Mouse (Mus musculus) neural tube, embryonic 15.5 days (tissue): ENCODE results near the gene Pank4. TPM values are rescaled to one million over a fixed set of nuclear protein-coding genes. Genes with fewer than 3 reads are reported as not detected.
A peak's percentile ranks its signal among the peaks of the same experiment; 100 is the strongest.

Experiments used
- ATAC-seq: fragments of 200-750 bp; cut with Nextera tagmentation; 2 replicates; pipeline ENCODE4 v1.8.0; 2017; ENCODE audit warnings: mild to moderate bottlenecking, moderate TSS enrichment, moderate library complexity; ENCODE audit not compliant: low FRiP score
- H3K27ac ChIP-seq: fragments of 300-500 bp; sonication (generic); replicated peaks from 2 replicates; pipeline ENCODE4 v1.5.1; 2015; ENCODE audit warnings: mild to moderate bottlenecking, inconsistent platforms
- H3K27me3 ChIP-seq: fragments of 300-500 bp; sonication (generic); replicated peaks from 2 replicates; pipeline ENCODE4 v1.6.1; 2015; ENCODE audit warnings: inconsistent platforms
- H3K36me3 ChIP-seq: fragments of 300-500 bp; sonication (generic); 2 replicates; pipeline ENCODE4 v1.6.1; 2015; ENCODE audit warnings: inconsistent platforms
- H3K4me1 ChIP-seq: fragments of 300-500 bp; sonication (generic); 2 replicates; pipeline ENCODE4 v1.6.1; 2015; ENCODE audit warnings: inconsistent platforms
- H3K4me2 ChIP-seq: fragments of 300-500 bp; sonication (generic); 2 replicates; pipeline ENCODE4 v1.6.1; 2015; ENCODE audit warnings: inconsistent platforms, mild to moderate bottlenecking, moderate library complexity
- H3K4me3 ChIP-seq: fragments of 300-500 bp; sonication (generic); replicated peaks from 2 replicates; pipeline ENCODE4 v1.5.1; 2015; ENCODE audit warnings: mild to moderate bottlenecking, inconsistent platforms
- H3K9ac ChIP-seq: fragments of 300-500 bp; sonication (generic); replicated peaks from 2 replicates; pipeline ENCODE4 v1.6.1; 2015; ENCODE audit warnings: mild to moderate bottlenecking, inconsistent platforms
- H3K9me3 ChIP-seq: fragments of 300-500 bp; sonication (generic); replicated peaks from 2 replicates; pipeline ENCODE4 v1.6.1; 2016; ENCODE audit warnings: inconsistent platforms
- WGBS: fragments of 180-500 bp; shearing (Covaris S2); methylation state at CpG from one replicate; pipeline ENCODE4 v1.1.7; 2015; ENCODE audit warnings: mixed read lengths; 5-methylcytosine and 5-hydroxymethylcytosine counted together
- polyA plus RNA-seq: library from polyadenylated mRNA; unstranded; fragments of >200 nt; fragmentation: Nextera tagmentation; extraction: Ambion mirVana; gene quantifications from 2 replicates; pipeline ENCODE4 v1.2.1, GENCODE M21; 2015

The Pank4 gene
- polyA plus RNA-seq, 1 experiment from 2014 or later = 37.4 TPM

DNA sequence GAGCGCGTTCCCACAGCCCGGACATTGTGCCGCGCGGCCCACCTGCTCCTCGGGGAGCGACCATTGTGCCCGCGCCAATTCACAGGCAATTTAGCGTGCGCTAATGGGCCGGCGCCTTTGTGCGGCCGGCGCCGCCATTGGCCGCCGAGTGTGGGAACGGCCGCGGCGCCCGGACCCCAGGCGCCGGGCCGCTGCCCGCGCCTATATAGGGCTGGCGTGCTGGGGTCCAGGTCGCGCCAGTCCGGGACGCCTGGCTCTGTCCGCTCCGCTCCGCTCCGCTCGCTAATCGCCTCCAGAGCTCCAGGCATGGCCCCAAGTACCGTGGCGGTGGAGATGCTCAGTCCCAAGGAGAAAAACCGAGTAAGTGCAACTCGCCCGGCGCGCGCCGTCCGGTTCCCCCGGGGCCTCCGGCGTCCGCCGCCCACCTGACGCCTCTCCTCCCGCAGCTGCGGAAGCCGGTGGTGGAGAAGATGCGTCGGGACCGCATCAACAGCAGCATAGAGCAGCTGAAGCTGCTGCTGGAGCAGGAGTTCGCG is 3.2 kb upstream of the Pank4 start, which contains the start of gene Hes5:
TSS of gene Hes5 (plus strand) at position 234 of the 536 bp plus-strand sequence.
- Histone ChIP-seq H3K4me1 (peaks cover 79% of the 10 kb centered on the region), H3K27ac (peak within 1 kb of the TSS; percentile 91), H3K4me2 (peak within 1 kb of the TSS; percentile 89)

DNA sequence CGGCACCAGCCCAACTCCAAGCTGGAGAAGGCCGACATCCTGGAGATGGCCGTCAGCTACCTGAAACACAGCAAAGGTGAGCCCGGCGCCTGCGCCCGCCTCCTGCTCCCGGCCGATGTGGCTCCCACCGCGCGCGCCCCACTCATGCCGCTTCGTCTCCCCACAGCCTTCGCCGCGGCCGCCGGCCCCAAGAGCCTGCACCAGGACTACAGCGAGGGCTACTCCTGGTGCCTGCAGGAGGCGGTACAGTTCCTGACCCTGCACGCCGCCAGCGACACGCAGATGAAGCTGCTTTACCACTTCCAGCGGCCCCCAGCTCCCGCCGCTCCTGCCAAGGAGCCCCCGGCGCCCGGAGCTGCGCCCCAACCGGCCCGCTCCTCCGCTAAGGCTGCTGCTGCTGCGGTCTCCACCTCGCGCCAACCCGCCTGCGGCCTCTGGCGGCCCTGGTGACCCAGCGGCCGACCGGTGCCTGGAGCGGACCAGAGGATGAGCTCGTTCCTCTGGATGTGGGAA is 2.6 kb upstream of the Pank4 start:
- Histone ChIP-seq H3K4me2 (peak overlapping the region; percentile 89), H3K4me1 (peaks cover 85% of the 10 kb centered on the region), H3K36me3 (no peaks in the 10 kb centered on the region), H3K27me3 (peaks cover 16% of the 10 kb centered on the region), H3K9ac (peak overlapping the region; percentile 80), H3K9me3 (no peaks in the 10 kb centered on the region), H3K4me3 (peak overlapping the region; percentile 86), H3K27ac (peak overlapping the region; percentile 91)
- under 1% methylated on average over 47 of the region's 47 CpGs for WGBS
- no peak for ATAC-seq

More for the DNA sequence above, 3.2 kb upstream of the Pank4 start, which contains the start of gene Hes5:
- H3K27me3 ChIP-seq = peaks cover 16% of the 10 kb centered on the region
- no peaks in the 10 kb centered on the region for H3K36me3 ChIP-seq
- ATAC-seq = peak; percentile 52
- H3K9me3 ChIP-seq = no peaks in the 10 kb centered on the region
- H3K9ac ChIP-seq = peak within 1 kb of the TSS; percentile 80
- WGBS = under 1% methylated on average over 62 of the region's 65 CpGs
- peak within 1 kb of the TSS; percentile 86 for H3K4me3 ChIP-seq

DNA sequence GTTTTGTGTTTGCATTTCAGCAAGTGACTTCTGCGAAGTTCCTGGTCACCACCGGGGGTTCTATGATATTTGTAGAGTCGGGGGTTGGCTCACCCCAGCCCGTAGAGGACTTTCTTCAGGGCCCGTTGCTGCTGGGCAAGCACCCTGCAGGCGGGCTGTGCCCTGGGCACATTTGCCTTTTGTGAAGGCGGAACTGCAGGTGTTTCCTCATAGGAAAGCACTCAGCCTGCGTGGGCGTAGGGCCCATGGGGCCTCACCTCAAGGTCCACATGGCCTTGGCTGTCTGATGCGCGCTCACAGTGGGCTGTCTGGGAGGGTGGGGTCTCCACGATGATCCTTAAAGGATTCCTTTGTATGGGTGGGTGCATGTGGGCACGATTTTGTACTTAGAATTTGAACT is 2.0 kb upstream of the Pank4 start:
- Histone ChIP-seq H3K4me3 (peak overlapping the region; percentile 86), H3K4me2 (peak overlapping the region; percentile 89), H3K27ac (peak overlapping the region; percentile 91), H3K9me3 (no peaks in the 10 kb centered on the region), H3K36me3 (no peaks in the 10 kb centered on the region), H3K27me3 (peaks cover 16% of the 10 kb centered on the region), H3K4me1 (peaks cover 91% of the 10 kb centered on the region), H3K9ac (peak overlapping the region; percentile 80)
- 4% methylated on average over 13 of the region's 13 CpGs for WGBS
- no peak for ATAC-seq

DNA sequence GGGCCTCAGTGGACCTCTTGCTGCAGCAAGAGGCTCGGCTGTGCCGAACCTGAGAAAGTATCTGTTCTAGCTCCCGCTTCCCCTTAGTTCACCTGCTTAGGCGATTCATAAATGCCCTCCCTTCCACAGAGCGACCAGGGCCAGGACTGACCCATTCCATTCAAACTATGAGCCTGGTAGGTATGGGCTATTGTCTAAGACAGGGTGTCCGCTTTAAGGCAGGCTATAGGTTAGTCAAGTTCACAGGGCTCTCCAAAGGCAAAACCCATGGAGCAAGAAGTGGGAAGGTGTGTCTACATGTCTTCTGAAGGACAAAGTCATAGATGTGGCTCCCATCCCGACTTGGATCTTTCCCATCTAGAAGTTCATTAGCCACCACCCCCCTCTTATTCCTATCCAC is 1.2 kb upstream of the Pank4 start:
- Histone ChIP-seq H3K9ac (peak overlapping the region; percentile 80; the same call in 1 of the 2 replicates), H3K27ac (peak overlapping the region; percentile 91), H3K27me3 (peaks cover 13% of the 10 kb centered on the region), H3K9me3 (no peaks in the 10 kb centered on the region), H3K36me3 (no peaks in the 10 kb centered on the region), H3K4me3 (peak overlapping the region; percentile 86), H3K4me2 (peak overlapping the region; percentile 89), H3K4me1 (peaks cover 83% of the 10 kb centered on the region)
- ATAC-seq = no peak
- WGBS = 35% methylated on average over 7 of the region's 7 CpGs

DNA sequence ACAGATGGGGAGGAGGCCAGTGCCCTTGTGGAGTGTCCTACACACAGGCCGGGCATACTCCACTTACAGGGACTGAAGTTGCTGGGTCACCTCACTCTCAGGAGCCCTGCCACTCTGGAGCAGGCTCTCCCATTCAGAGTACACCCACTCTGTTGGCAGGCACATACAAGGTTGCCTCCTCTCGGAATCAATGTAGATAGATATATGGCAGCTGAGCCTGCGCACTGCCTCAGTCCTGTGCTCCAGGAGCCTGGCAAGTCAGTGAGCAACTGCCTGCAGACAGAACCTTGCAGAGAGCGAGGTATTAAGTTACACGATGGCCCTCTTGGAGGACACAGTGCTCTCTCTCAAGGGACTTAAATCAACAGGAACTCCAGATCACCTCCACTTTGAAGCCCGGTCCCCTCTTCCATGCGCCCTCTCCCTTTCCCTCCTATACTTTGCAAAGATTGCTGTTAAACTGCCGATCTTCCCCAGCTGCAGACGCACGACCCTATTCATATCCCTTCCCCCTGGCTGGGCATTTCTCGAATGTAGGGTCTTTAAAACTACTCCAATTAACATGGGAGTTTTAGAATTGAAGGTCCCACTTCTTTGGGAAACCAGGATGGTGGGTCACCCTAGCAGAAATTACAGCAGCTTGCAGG is 610 bp upstream of the Pank4 start:
- H3K4me1 ChIP-seq = peaks cover 77% of the 10 kb centered on the region
- no peaks in the 10 kb centered on the region for H3K9me3 ChIP-seq
- peak overlapping the region; percentile 91 for H3K27ac ChIP-seq
- H3K36me3 ChIP-seq = no peaks in the 10 kb centered on the region
- ATAC-seq = no peak
- H3K27me3 ChIP-seq = peaks cover 13% of the 10 kb centered on the region
- H3K9ac ChIP-seq = peak overlapping the region; percentile 80
- 6% methylated on average over 11 of the region's 11 CpGs for WGBS
- peak overlapping the region; percentile 86 for H3K4me3 ChIP-seq
- peak overlapping the region; percentile 89 for H3K4me2 ChIP-seq

DNA sequence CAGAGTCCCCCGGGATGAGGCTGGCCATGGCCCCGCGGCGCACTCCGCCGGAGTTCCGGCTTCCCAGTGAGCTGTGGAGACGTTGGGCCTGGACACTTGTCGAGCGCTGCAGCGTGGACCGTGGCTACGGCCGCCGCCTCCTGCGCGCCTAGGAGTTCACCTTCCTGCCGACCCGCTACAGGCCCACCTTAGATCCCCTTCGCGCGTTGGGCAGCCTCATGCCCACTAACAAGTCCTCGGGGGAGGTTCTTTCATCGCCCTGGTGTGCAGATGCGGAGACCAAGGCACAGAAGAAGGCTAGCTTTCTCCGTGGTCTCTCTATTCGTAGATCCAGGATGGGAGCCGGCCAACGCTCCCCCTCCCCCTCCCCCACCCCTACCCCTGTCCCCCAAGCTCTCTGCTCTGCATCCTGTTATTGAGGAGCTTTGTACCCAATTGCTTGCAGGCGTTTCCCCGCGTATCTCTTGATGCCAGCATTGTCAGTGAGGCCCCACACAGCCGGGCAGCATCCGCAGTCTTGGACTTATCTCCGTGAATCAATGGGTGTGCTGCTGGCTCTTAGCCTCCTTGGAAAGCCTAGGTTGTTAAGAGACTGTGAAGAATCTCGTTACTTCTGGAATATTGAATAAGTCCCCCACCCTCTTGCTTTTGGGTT is 785 bp downstream of the Pank4 start:
- peaks cover 9% of the 10 kb centered on the region for H3K36me3 ChIP-seq
- H3K4me2 ChIP-seq = peak overlapping the region; percentile 89
- peak overlapping the region; percentile 91 for H3K27ac ChIP-seq
- H3K27me3 ChIP-seq = no peaks in the 10 kb centered on the region; the same call in 1 of the 2 replicates
- H3K9ac ChIP-seq = peak overlapping the region; percentile 80
- H3K4me1 ChIP-seq = peaks cover 63% of the 10 kb centered on the region
- 0 out of 2 replicates have a peak, but pooled peaks have one; percentile 4 for ATAC-seq
- WGBS = 1% methylated on average over 36 of the region's 36 CpGs
- H3K4me3 ChIP-seq = peak overlapping the region; percentile 86
- H3K9me3 ChIP-seq = no peaks in the 10 kb centered on the region

DNA sequence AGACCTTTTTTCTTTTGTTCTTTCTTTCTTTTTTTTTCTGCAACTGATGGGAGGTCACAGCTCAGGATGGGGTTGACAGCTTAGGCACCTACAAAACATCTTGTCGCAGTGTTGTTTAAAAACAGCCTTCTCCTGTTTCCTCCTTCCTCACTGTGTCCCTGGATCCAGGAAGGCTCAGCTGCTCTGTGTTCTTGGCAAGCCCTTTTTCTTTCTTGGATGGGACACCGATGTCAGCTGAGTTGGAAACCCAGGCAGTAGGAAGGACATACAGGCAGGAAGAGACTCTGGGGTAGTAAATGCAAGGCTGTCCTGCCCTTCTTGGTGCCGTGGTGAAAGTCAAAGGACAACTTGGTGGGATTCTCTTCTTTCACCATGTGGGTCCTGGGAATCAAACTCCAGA is 1.9 kb downstream of the Pank4 start:
- Histone ChIP-seq H3K36me3 (peaks cover 20% of the 10 kb centered on the region), H3K4me3 (0 out of 2 replicates have a peak overlapping the region, but pooled peaks have one; percentile 86), H3K27me3 (no peaks in the 10 kb centered on the region), H3K9me3 (no peaks in the 10 kb centered on the region), H3K27ac (no peak overlapping the region), H3K9ac (0 out of 2 replicates have a peak overlapping the region, but pooled peaks have one; percentile 1), H3K4me2 (peak overlapping the region; percentile 89), H3K4me1 (peaks cover 52% of the 10 kb centered on the region)
- no peak for ATAC-seq
- 64% methylated on average over 3 of the region's 3 CpGs for WGBS

DNA sequence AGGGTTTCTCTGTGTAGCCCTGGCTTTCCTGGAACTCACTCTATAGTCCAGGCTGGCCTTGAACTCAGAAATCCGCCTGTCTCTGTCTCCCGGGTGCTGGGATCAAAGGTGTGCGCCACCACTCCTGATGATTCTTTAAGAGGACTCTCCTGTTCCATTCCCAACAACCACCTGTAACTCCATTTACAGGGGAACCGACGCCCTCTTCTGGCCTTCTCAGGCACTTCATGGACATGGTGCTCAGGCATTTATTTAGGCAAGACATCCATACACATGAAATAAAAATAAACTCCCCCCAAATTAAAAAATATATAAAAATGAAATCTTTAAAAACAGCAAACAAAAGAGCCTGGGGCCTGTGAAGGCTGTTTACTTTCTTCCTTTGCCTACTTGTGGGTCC is 3.2 kb downstream of the Pank4 start:
- H3K9me3 ChIP-seq = no peaks in the 10 kb centered on the region
- H3K27ac ChIP-seq = no peak overlapping the region
- H3K36me3 ChIP-seq = peaks cover 34% of the 10 kb centered on the region
- H3K4me1 ChIP-seq = peaks cover 39% of the 10 kb centered on the region
- no peaks in the 10 kb centered on the region for H3K27me3 ChIP-seq
- no peak overlapping the region for H3K4me2 ChIP-seq
- no peak overlapping the region for H3K4me3 ChIP-seq
- WGBS = 58% methylated on average over 5 of the region's 5 CpGs
- no peak overlapping the region for H3K9ac ChIP-seq
- ATAC-seq = no peak

DNA sequence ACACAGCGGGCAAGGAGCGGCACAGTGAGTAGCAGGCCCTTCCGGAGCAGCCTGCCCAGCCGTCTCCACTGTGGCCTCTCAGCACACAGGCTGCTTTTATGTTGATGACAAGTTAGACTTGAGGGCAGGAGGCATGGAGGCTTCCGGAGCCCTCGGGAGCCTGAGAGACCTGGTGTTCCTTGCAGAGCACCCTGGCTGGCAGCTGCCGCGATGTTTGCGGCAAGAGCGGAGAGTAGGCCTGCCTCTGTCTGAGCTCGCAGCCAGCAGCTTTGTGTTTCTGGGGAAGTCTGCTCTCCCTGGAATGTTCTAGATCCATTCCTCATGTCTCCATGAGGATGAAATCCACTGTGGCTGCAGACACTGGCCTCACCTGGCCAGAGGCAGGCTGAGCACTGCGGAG is 8.6 kb downstream of the Pank4 start:
- Histone ChIP-seq H3K27ac (no peak overlapping the region), H3K27me3 (no peaks in the 10 kb centered on the region), H3K4me1 (no peaks in the 10 kb centered on the region), H3K4me2 (no peak overlapping the region), H3K9me3 (no peaks in the 10 kb centered on the region), H3K4me3 (no peak overlapping the region), H3K9ac (no peak overlapping the region), H3K36me3 (peaks cover 87% of the 10 kb centered on the region)
- WGBS = 95% methylated on average over 12 of the region's 12 CpGs
- no peak for ATAC-seq

DNA sequence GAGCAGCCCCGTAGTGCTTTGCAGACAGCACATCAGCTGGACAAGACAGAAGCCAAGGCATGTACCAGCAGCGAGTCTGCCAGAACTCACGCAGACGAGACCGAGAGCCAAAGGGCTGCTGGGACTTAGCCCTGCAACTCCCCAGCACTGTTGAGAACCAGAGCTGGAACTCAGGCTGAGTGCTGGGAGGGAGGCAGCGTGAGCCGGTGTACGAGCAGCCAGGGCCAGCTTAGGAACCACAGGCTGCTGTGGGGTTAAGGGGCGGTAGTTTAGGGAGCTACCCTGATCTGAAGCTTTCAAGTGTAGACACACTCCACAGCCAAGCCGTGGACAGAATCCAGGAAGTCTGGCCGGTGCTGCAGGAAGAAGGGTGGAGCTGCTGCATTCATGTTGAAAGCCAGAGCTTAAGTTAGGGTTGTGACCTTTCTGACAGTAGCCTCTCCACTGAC is 10.3 kb downstream of the Pank4 start:
- Histone ChIP-seq H3K27me3 (no peaks in the 10 kb centered on the region), H3K4me2 (no peak overlapping the region), H3K9me3 (no peaks in the 10 kb centered on the region), H3K27ac (no peak overlapping the region), H3K4me3 (no peak overlapping the region), H3K9ac (no peak overlapping the region), H3K4me1 (no peaks in the 10 kb centered on the region), H3K36me3 (peaks cover 100% of the 10 kb centered on the region)
- ATAC-seq = no peak
- 92% methylated on average over 11 of the region's 11 CpGs for WGBS

DNA sequence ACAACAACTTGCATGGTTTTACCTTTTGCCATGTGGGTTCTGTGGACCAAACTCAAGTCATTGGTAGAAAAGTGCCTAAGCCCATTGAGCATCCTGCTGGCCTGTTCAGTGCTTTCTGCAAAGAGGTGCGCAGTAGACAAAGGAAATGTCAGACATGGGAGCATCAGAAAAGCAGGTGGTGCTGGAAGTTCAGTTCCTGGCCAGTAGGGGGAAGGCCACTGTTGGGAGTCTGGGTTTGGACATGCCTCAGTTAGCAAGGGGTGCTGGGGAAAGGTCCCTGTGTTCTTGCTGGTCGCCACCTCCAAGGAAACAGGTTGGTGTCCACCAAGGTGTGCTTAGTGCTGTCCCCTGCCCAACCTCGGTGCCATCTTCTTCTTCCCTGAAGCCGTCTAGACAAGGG is 16.2 kb downstream of the Pank4 start:
- WGBS = 96% methylated on average over 4 of the region's 4 CpGs
- no peak overlapping the region for H3K4me2 ChIP-seq
- H3K4me1 ChIP-seq = peaks cover 6% of the 10 kb centered on the region; the same call in 1 of the 2 replicates
- H3K9me3 ChIP-seq = no peaks in the 10 kb centered on the region
- no peak overlapping the region for H3K4me3 ChIP-seq
- no peak overlapping the region for H3K27ac ChIP-seq
- no peak overlapping the region for H3K9ac ChIP-seq
- H3K27me3 ChIP-seq = no peaks in the 10 kb centered on the region; the same call in 1 of the 2 replicates
- ATAC-seq = no peak
- H3K36me3 ChIP-seq = peaks cover 62% of the 10 kb centered on the region
